Mouse (Mus musculus) brown adipose tissue, adult 24 weeks (tissue): Measurements from ENCODE around the gene Jmjd6. TPM values are rescaled to one million over a fixed set of nuclear protein-coding genes. Genes with fewer than 3 reads are reported as not detected.
"Not testable (repeated sequence)": the region's sequence is repeated elsewhere in the genome, so short reads cannot be mapped to it uniquely, and the experiment has no call there.

Experiments used
- H3K27ac ChIP-seq: fragments of 200-500 bp; replicated peaks from 2 replicates; pipeline ENCODE4 v1.5.1; 2012; ENCODE audit warnings: low read depth, mild to moderate bottlenecking, low read length
- H3K4me1 ChIP-seq: fragments of 200-500 bp; 2 replicates; pipeline ENCODE4 v1.6.1; 2012; ENCODE audit warnings: low read length, mixed read lengths; ENCODE audit not compliant: control insufficient read depth, insufficient read depth, insufficient read length
- H3K4me3 ChIP-seq: fragments of 200-500 bp; 2 replicates; pipeline ENCODE4 v1.5.1; 2012; ENCODE audit warnings: low read depth, mild to moderate bottlenecking, low read length, moderate library complexity; ENCODE audit not compliant: insufficient read depth
- polyA plus RNA-seq: library from polyadenylated mRNA; stranded (reverse); fragments of >200 nt; gene quantifications from 2 replicates; pipeline ENCODE4 v1.2.4, GENCODE M21; 2012; ENCODE audit not compliant: missing spikeins, insufficient read depth, insufficient read length

The Jmjd6 gene
- polyA plus RNA-seq, 1 experiment: 20.9 TPM

- Histone ChIP-seq H3K4me1 (peaks cover 2% of the 10 kb centered on the region; the same call in 1 of the 2 replicates), H3K27ac (peak overlapping the region; percentile 46), H3K4me3 (no peak overlapping the region)
These were observed 21.2 kb upstream of the Jmjd6 start for GRCm38 (mm10) chr11:116864444-116864843.

DNA sequence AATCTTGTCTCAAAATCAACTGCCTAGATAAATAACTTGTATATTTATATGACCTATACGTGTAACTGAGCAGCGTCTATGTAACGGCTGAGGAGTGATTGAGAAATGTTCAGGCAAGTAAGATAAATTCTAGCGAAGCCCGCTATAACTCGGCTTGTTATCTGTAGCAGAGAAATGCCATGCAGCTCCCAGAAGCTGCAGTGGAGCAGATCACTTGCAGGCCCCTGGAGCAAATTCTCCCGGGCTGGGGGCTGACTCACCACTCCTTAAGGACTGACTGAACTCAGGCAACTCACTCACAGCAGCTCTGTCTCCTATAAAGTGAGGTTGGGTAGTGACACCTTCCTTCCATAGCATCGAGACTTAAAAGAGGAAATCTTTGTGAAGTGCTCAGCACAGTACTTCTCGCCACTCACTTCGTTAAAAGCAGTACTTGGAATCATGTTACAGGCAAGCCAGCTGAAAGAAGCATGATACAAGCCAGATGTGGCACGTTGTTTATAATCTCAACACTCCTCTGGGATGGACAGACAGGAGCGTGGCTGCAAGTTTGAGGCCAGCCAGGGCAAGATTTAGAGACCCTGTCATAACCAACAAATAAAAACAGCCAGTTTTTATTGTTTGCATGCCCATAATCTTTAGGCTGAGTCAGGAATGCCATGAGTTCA is 14.1 kb upstream of the Jmjd6 start:
- Histone ChIP-seq H3K4me1 (no peaks in the 10 kb centered on the region; the same call in 1 of the 2 replicates), H3K27ac (no peak overlapping the region), H3K4me3 (no peak overlapping the region)

GRCm38 (mm10) chr11:116854279-116854678 is 11.0 kb upstream of the Jmjd6 start:
- peak overlapping the region; percentile 64; the same call in 1 of the 2 replicates for H3K27ac ChIP-seq
- no peaks in the 10 kb centered on the region; the same call in 1 of the 2 replicates for H3K4me1 ChIP-seq
- H3K4me3 ChIP-seq: peak overlapping the region; percentile 83

- Histone ChIP-seq H3K27ac (peak overlapping the region; percentile 95), H3K4me1 (no peaks in the 10 kb centered on the region; the same call in 1 of the 2 replicates), H3K4me3 (peak overlapping the region; percentile 84)
These were observed 10.3 kb upstream of the Jmjd6 start for GRCm38 (mm10) chr11:116853512-116853928.

- Histone ChIP-seq H3K4me1 (no peaks in the 10 kb centered on the region; the same call in 1 of the 2 replicates), H3K27ac (peak within 1 kb of the TSS; percentile 95), H3K4me3 (peak within 1 kb of the TSS; percentile 84)
These were observed 9.8 kb upstream of the Jmjd6 start, which contains the start of gene Srsf2 for GRCm38 (mm10) chr11:116852891-116853511. Gene Srsf2, minus strand, starts transcription at chr11:116853094.

DNA sequence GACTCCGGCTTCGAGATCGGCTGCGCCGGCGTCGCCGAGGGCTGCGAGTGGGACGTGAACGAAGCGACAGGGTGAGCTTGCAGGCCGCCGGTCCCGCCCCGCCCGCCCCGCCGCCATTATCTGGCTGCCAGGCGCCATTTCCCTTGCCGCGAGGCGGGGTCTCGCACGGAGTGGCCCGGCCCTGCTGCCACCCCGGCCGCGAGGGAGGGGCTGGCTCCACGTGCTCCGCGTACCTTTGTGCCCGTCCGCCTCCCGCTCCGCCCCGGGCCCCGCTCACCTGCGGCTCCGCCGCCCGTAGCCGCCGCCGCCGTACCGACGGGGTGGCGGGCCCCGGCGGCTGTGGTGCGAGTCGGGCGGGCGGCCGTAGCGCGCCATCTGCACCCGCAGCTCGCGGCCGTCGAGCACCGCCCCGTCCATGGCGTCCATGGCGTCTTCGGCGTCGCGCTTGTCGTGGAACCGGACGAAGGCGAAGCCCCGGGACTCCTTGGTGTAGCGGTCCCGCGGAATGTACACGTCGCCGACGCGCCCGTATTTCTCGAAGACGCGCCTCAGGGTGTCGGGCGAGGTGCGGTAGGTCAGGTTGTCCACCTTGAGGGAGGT is 9.1 kb upstream of the Jmjd6 start, which contains the start of gene Mfsd11:
Gene Mfsd11 (plus strand): TSS at position 150 of the 600 bp plus-strand sequence.
- H3K4me3 ChIP-seq: peak within 1 kb of the TSS; percentile 84
- H3K27ac ChIP-seq: peak within 1 kb of the TSS; percentile 95
- no peaks in the 10 kb centered on the region; the same call in 1 of the 2 replicates for H3K4me1 ChIP-seq

DNA sequence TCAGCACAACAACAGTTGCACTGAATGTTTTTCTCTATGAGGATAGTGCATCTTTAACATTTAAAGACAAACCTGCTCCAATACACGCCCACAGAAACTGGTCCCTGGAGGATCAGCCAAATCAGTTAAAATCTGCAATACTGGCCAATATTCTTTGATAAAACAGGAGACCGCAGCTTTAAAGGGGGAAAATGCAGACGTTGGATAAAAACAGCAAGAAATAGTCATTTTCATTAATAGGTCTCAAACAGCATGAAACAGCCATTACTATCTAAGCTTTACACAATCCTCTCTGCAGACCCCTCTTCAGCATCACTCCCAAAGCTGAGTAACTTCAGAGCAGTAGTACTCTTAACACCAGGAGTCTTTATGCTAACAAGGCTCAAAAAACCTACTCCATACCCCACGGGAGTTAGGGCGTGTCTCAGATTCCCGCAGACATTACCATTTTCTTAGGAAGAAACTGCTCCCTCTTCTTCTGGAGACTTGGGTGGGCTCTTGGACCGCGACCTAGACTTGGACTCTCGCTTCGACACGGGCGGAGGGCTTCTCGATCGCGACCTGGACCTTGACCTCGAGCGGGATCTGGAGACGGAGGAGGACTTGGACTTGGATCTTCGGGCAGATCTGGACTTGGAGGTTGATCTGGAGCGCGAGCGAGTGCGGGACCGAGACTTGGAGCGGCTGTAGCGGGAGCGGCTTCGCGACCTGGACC is 8.5 kb upstream of the Jmjd6 start:
- no peaks in the 10 kb centered on the region; the same call in 1 of the 2 replicates for H3K4me1 ChIP-seq
- peak overlapping the region; percentile 79 for H3K4me3 ChIP-seq
- peak overlapping the region; percentile 89 for H3K27ac ChIP-seq

- no peaks in the 10 kb centered on the region; the same call in 1 of the 2 replicates for H3K4me1 ChIP-seq
- peak overlapping the region; percentile 79 for H3K4me3 ChIP-seq
- H3K27ac ChIP-seq: no peak overlapping the region
These were observed 7.7 kb upstream of the Jmjd6 start for GRCm38 (mm10) chr11:116850833-116851477.

GRCm38 (mm10) chr11:116850085-116850484 is 6.8 kb upstream of the Jmjd6 start:
- no peak overlapping the region for H3K4me3 ChIP-seq

GRCm38 (mm10) chr11:116849587-116849986 is 6.3 kb upstream of the Jmjd6 start:
- Histone ChIP-seq H3K4me3 (no peak overlapping the region), H3K27ac (no peak overlapping the region), H3K4me1 (no peaks in the 10 kb centered on the region)

More at GRCm38 (mm10) chr11:116850085-116850484, 6.8 kb upstream of the Jmjd6 start:
- no peak overlapping the region for H3K27ac ChIP-seq
- H3K4me1 ChIP-seq: no peaks in the 10 kb centered on the region; the same call in 1 of the 2 replicates

DNA sequence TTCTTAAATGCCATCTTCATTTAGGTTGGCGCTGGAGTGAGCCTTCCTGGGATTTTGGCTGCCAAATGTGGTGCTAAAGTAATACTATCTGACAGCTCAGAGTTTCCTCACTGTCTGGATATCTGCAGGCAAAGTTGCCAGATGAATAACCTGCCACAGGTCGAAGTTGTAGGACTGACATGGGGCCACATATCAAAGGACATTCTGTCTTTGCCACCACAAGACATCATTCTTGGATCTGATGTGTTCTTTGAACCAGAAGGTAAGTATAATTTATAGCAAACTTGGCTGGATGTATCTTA is 5.6 kb upstream of the Jmjd6 start:
- H3K4me1 ChIP-seq, H3K4me3 ChIP-seq, H3K27ac ChIP-seq: not testable (repeated sequence)

- Histone ChIP-seq H3K4me1 (no peaks in the 10 kb centered on the region), H3K4me3 (no peak overlapping the region), H3K27ac (no peak overlapping the region)
These were observed 5.0 kb upstream of the Jmjd6 start for GRCm38 (mm10) chr11:116848086-116848876.

DNA sequence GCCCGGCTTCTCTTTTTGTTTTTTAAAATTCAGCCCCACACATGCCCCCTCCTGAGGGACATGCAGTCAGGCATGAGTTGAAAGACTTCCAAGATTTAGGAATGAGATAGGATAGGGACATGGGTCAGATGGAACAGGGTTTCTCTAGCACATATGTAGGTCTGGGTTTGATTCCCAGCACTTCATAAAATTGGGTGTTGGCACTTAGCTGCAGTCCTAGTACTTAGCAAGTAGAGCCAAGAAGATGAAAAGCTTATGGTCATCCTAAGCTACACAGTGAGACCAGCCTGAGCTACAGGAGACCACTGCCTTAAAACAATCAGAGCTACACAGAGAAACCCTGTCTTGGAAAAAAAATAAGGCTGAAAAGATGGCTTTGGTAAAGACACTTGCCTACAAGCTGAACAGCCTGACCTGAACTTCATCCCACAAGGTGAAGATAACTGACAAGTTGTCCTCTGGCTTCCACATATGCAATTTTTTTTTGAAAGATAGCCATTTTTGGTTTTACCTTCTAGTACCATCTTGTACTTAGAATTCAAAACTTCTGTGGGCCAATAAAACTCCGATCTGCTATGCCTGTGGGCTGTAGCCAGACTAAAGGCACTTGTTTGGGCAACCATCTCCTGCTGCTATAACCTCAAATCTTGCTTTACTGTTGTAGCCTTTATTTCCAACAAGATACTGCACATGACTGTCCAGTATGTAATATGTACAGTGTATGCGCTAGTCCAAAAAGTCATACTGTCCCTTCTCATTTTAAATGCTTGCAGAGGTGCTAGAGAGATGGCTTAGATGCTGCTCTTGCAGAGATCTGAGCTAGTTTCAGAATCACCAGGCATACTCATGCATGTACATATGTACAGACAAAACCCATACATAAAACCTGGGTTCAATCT is 4.2 kb upstream of the Jmjd6 start:
- no peak overlapping the region for H3K4me3 ChIP-seq
- H3K4me1 ChIP-seq: no peaks in the 10 kb centered on the region
- no peak overlapping the region for H3K27ac ChIP-seq
